Mouse (Mus musculus): Measurements from ENCODE around the gene Hectd2.

DNA sequence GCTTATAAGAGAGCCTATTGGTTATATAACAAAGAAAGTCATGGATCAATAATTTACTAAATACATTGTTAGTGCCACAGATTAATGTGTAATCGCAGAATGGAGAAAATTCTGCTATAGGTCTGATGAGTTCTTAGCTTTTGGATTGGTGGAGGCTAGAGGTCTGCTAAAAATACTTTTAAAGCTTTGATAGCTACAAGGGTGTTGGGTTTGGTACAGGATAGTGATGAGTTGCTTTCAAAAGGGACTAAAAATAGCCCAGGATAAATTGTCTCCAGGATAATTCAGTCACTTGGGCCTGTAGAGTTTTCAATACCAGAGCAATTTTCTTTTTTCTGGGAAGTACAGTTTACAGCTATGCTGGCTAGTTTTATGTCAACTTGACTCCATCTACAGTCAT is 108.3 kb downstream of the Hectd2 start:
- TF ChIP-seq CTCF (IDR thresholded peaks at IDR 0.05; ENCODE audit: insufficient read depth, low read length): no peak
- TF ChIP-seq POLR2A (IDR thresholded peaks at IDR 0.05; ENCODE audit: borderline replicate concordance, extremely low read depth, low read depth, low read length): no peak

Data from lung, adult 2 months (tissue).